Mouse (Mus musculus): ENCODE data around the gene Olfr1377. TPM values are rescaled to one million over a fixed set of nuclear protein-coding genes. Genes with fewer than 3 reads are reported as not detected.
"Not testable (repeated sequence)": the region's sequence is repeated elsewhere in the genome, so short reads cannot be mapped to it uniquely, and the experiment has no call there.

The Olfr1377 gene
- total and polyA plus RNA-seq, 3 experiments: not detected

DNA sequence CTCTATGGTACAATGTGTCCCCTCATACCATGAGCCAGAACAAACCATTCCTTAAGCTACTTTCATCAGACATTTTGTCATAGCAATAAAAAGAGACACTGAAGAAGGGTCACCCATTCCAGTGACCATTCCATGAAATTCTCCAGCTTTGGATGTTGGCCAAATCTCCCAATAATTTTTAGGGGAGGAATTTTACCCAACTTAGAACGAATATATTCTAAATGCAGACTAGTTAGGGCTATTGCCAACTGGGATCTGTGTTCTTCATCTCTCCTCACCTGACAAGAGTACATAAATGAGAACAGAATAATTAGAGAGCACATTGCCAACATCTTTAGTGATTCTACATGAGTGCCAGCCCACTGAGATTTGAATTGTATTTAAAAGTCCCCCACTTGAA is 32.2 kb downstream of the Olfr1377 start, which contains the start of gene Olfr54:
TSS of gene Olfr54 (plus strand) at position 301 of the 400 bp plus-strand sequence.
- Histone ChIP-seq H3K4me1 (ENCODE audit: control insufficient read depth in 1 of 2, insufficient read depth in 2 of 2, low read length in 2 of 2) (no peaks in the 10 kb centered on the region), H3K9ac (ENCODE audit: control insufficient read depth, low read depth, low read length, poor library complexity, severe bottlenecking) (no peak within 1 kb of the TSS), H3K4me3 (ENCODE audit: control insufficient read depth in 1 of 2, insufficient read depth in 1 of 2, low read depth in 2 of 2, low read length in 2 of 2) (no peak within 1 kb of the TSS), H3K27me3 (ENCODE audit: control insufficient read depth in 1 of 2, insufficient read depth in 2 of 2, low read length in 2 of 2) (no peaks in the 10 kb centered on the region), H3K79me2 (ENCODE audit: control insufficient read depth, insufficient read depth, low read length, poor library complexity) (no peaks in the 10 kb centered on the region), H3K9me3 (replicated peaks; ENCODE audit: insufficient read depth, low read length) (no peaks in the 10 kb centered on the region), H3K36me3 (ENCODE audit: control insufficient read depth in 1 of 2, insufficient read depth in 2 of 2, low read length in 2 of 2) (no peaks in the 10 kb centered on the region), H3K27ac (ENCODE audit: control insufficient read depth, low read depth, low read length) (no peak within 1 kb of the TSS)
- no peak for TF ChIP-seq POLR2AphosphoS2 (IDR thresholded peaks at IDR 0.05; ENCODE audit: low read length)
- no peak for TF ChIP-seq KAT2A (conservative IDR thresholded peaks at IDR 0.05; ENCODE audit: low read depth, low read length)
- TF ChIP-seq RAD21 (IDR thresholded peaks at IDR 0.05; ENCODE audit: low read depth, low read length): no peak
- TF ChIP-seq MYC (IDR thresholded peaks at IDR 0.05; ENCODE audit: low read depth, low read length): no peak
- no peak for TF ChIP-seq TBP (IDR thresholded peaks at IDR 0.05; ENCODE audit: low read depth, low read length)
- no peak for TF ChIP-seq SMC3 (IDR thresholded peaks at IDR 0.05; ENCODE audit: low read depth, low read length)
- no peak for TF ChIP-seq POLR2A (IDR thresholded peaks at IDR 0.05; ENCODE audit: control insufficient read depth in 1 of 2, insufficient read depth in 1 of 2, low read depth in 1 of 2, low read length in 2 of 2, poor library complexity in 1 of 2)
- TF ChIP-seq USF1 (IDR thresholded peaks at IDR 0.05; ENCODE audit: low read depth, low read length): no peak
- DNase-seq (ENCODE audit: low read depth, low spot score): no peak

DNA sequence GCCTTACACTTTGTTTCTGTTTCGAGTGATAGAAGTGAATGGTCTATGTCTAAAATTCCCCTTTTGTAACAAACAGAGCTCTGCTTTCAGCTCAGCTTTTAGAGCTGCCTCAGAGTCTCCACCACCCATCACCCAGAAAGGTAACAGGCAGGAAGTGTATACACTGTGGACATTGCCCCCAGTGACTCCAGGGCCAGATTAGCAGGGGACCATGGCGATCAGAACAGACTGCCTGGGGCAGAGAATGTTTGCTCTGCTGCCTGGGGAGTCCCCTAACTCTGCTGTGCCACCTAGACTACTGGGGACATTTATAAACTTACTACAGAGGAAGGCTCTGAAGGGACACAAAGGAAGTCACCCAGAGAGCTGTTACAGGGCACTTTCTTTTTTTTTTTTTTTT is 34.6 kb downstream of the Olfr1377 start:
- Histone ChIP-seq H3K79me2 (ENCODE audit: control insufficient read depth, insufficient read depth, low read length, poor library complexity) (no peaks in the 10 kb centered on the region), H3K9me3 (replicated peaks; ENCODE audit: insufficient read depth, low read length) (no peaks in the 10 kb centered on the region), H3K36me3 (ENCODE audit: control insufficient read depth in 1 of 2, insufficient read depth in 2 of 2, low read length in 2 of 2) (no peaks in the 10 kb centered on the region), H3K4me1 (ENCODE audit: control insufficient read depth in 1 of 2, insufficient read depth in 2 of 2, low read length in 2 of 2) (no peaks in the 10 kb centered on the region), H3K27ac (ENCODE audit: control insufficient read depth, low read depth, low read length) (no peak overlapping the region), H3K9ac (ENCODE audit: control insufficient read depth, low read depth, low read length, poor library complexity, severe bottlenecking) (no peak overlapping the region), H3K4me3 (ENCODE audit: control insufficient read depth in 1 of 2, insufficient read depth in 1 of 2, low read depth in 2 of 2, low read length in 2 of 2) (no peak overlapping the region), H3K27me3 (ENCODE audit: control insufficient read depth in 1 of 2, insufficient read depth in 2 of 2, low read length in 2 of 2) (no peaks in the 10 kb centered on the region)
- DNase-seq (ENCODE audit: low read depth, low spot score): no peak
- TF ChIP-seq MAX (IDR thresholded peaks at IDR 0.05; ENCODE audit: low read length) (no peak), NRF1 (IDR thresholded peaks at IDR 0.05; ENCODE audit: insufficient read depth, low read depth, low read length, poor library complexity, severe bottlenecking) (no peak), CHD1 (IDR thresholded peaks at IDR 0.05; ENCODE audit: low read depth, low read length) (no peak), GATA1 (IDR thresholded peaks at IDR 0.05; ENCODE audit: low read depth, low read length) (no peak), JUND (IDR thresholded peaks at IDR 0.05; ENCODE audit: low read depth, low read length) (no peak), MYB (IDR thresholded peaks at IDR 0.05; ENCODE audit: low read depth, low read length) (no peak), POLR2AphosphoS2 (IDR thresholded peaks at IDR 0.05; ENCODE audit: low read length) (no peak), ZMIZ1 (IDR thresholded peaks at IDR 0.05; ENCODE audit: low read depth, low read length) (no peak), USF2 (IDR thresholded peaks at IDR 0.05; ENCODE audit: borderline replicate concordance in 1 of 2, insufficient read depth in 1 of 2, low read depth in 1 of 2, low read length in 2 of 2) (no peak), ZNF384 (IDR thresholded peaks at IDR 0.05; ENCODE audit: low read depth, low read length) (no peak), MYC (IDR thresholded peaks at IDR 0.05; ENCODE audit: low read depth, low read length) (no peak), CTCF (IDR thresholded peaks at IDR 0.05 in 2 of 3, conservative IDR thresholded peaks at IDR 0.05 in 1 of 3; ENCODE audit: control insufficient read depth in 1 of 3, insufficient read depth in 1 of 3, low read depth in 2 of 3, low read length in 3 of 3, poor library complexity in 1 of 3, severe bottlenecking in 1 of 3) (no peak), SIN3A (IDR thresholded peaks at IDR 0.05; ENCODE audit: low read length) (no peak), E2F4 (IDR thresholded peaks at IDR 0.05; ENCODE audit: borderline replicate concordance, low read depth, low read length) (no peak), KAT2A (conservative IDR thresholded peaks at IDR 0.05; ENCODE audit: low read depth, low read length) (no peak), UBTF (IDR thresholded peaks at IDR 0.05; ENCODE audit: borderline replicate concordance, insufficient read depth, low read depth, low read length) (no peak), ZKSCAN1 (IDR thresholded peaks at IDR 0.05; ENCODE audit: low read depth, low read length) (no peak), NELFE (IDR thresholded peaks at IDR 0.05; ENCODE audit: low read depth, low read length) (no peak), BHLHE40 (IDR thresholded peaks at IDR 0.05; ENCODE audit: borderline replicate concordance, low read depth, low read length) (no peak), EP300 (IDR thresholded peaks at IDR 0.05; ENCODE audit: low read depth in 1 of 2, low read length in 2 of 2) (no peak)

DNA sequence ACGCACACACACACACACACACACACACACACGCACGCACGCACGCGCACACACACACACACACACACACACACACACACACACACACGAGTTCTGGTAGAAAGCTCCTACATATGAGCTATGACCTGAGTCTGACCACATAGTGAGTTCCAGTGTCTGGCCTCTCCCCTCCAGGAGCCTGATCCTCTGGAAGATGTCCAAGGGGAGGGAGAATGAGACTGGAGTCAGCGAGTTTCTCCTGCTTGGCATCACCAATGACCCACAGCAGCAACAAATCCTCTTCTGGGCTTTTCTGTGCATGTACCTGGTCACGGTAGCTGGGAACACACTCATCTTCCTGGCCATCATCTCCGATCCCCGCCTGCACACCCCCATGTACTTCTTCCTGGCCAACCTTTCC is 45.0 kb downstream of the Olfr1377 start:
- H3K36me3 ChIP-seq (ENCODE audit: control insufficient read depth in 1 of 2, insufficient read depth in 2 of 2, low read length in 2 of 2); H3K79me2 ChIP-seq (ENCODE audit: control insufficient read depth, insufficient read depth, low read length, poor library complexity); H3K4me1 ChIP-seq (ENCODE audit: control insufficient read depth in 1 of 2, insufficient read depth in 2 of 2, low read length in 2 of 2); H3K27ac ChIP-seq (ENCODE audit: control insufficient read depth, low read depth, low read length); H3K27me3 ChIP-seq (ENCODE audit: control insufficient read depth in 1 of 2, insufficient read depth in 2 of 2, low read length in 2 of 2); H3K4me3 ChIP-seq (ENCODE audit: control insufficient read depth in 1 of 2, insufficient read depth in 1 of 2, low read depth in 2 of 2, low read length in 2 of 2); H3K9ac ChIP-seq (ENCODE audit: control insufficient read depth, low read depth, low read length, poor library complexity, severe bottlenecking); H3K9me3 ChIP-seq (replicated peaks; ENCODE audit: insufficient read depth, low read length); DNase-seq (ENCODE audit: low read depth, low spot score): not testable (repeated sequence)

All from MEL (cell line).